ENCODE assay signal across 8 mouse cellular contexts in the genomic region with DNA sequence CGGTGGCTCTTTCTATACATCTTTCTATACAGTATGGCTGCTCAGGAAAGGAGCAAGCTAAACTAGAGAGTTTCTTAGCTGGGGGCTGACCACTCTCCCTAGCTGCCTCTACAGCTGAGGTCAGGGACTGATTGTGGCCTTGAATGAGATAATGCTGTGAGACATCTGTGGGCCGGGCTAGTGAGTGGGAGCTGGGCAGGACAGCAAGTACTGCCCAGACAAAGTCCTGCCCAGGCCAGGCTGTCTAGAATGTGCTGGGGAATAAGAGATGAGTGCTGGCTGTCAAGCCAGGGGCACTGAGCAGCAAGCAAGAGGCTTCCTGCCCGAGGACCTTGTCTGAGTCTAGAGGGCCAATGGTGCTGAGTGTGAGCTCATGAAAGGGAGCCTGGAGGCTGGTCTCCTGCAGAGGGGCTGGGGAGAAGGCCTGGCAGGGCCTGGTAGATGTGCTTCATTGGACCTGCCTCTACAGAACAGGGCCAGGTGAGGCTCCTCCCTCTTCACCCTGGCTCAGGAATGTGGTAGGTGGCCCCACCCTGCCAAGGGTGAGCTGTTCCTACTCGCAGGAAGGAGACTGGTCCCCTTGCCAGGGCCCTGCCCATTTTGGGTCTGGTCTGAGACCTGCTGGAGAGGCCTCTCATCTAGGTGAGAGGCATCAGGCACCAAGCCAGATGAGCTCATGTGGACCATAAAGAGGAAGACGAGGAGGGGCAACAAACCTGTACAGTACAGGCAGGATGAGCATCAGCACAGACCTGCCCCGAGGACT. TPM values are rescaled to one million over a fixed set of nuclear protein-coding genes. Genes with fewer than 3 reads are reported as not detected.
DNase-seq lines count a peak whose midpoint lies in the region; ATAC-seq and TF ChIP-seq lines count a peak whose summit lies in the region.

No protein-coding gene starts in this region.

- TF ChIP-seq EP300 in ES-Bruce4 (IDR thresholded peaks at IDR 0.05; ENCODE audit: insufficient read depth, low read depth, low read length): no peak

- H3K27me3 ChIP-seq in ES-Bruce4 (ENCODE audit: control insufficient read depth, insufficient read depth, low read length, poor library complexity, severe bottlenecking): no peaks in the 10 kb centered on the region
- H3K27me3 ChIP-seq in heart, embryonic 10.5 days (ENCODE audit: insufficient read depth, poor library complexity, severe bottlenecking): peaks cover 11% of the 10 kb centered on the region; the same call in 1 of the 2 replicates
- no peaks in the 10 kb centered on the region for H3K27me3 ChIP-seq in stomach, embryonic 16.5 days (ENCODE audit: control insufficient read depth, insufficient read depth, low read length)

- H3K9me3 ChIP-seq in ES-Bruce4 (replicated peaks; ENCODE audit: control insufficient read depth, insufficient read depth, low read length, poor library complexity, severe bottlenecking): no peaks in the 10 kb centered on the region
- no peaks in the 10 kb centered on the region for H3K9me3 ChIP-seq in heart, embryonic 10.5 days
- no peaks in the 10 kb centered on the region for H3K9me3 ChIP-seq in stomach, embryonic 16.5 days (replicated peaks; ENCODE audit: control insufficient read depth, low read length)

- WGBS in heart, embryonic 10.5 days: 59% methylated on average over 6 of the region's 6 CpGs
- 64% methylated on average over 6 of the region's 6 CpGs for WGBS in stomach, embryonic 16.5 days

- peaks cover 6% of the 10 kb centered on the region for H3K4me1 ChIP-seq in ES-Bruce4 (ENCODE audit: control insufficient read depth, insufficient read depth, low read length)
- peaks cover 53% of the 10 kb centered on the region for H3K4me1 ChIP-seq in heart, embryonic 10.5 days
- peaks cover 26% of the 10 kb centered on the region for H3K4me1 ChIP-seq in stomach, embryonic 16.5 days (ENCODE audit: control insufficient read depth, insufficient read depth, low read length)

- DNase-seq in ZHBTc4 (ENCODE audit: low read depth, low spot score): peak; percentile 33
- no peak for DNase-seq in heart, embryonic 10.5 days (ENCODE audit: low spot score)
- peak; percentile 50 to 63 for DNase-seq in kidney, postnatal 4 days
- no peak for DNase-seq in embryo, embryonic 11 days
- no peak for DNase-seq in gastrocnemius, adult 8-10 months (ENCODE audit: low spot score in 2 of 2)
- no peak for DNase-seq in gastrocnemius, adult 18-20 months (ENCODE audit: low spot score)

- no peak for TF ChIP-seq CTCF in ES-Bruce4 (IDR thresholded peaks at IDR 0.05; ENCODE audit: low read depth, low read length)

- peak; percentile 79; the same call in 1 of the 2 replicates for ATAC-seq in stomach, embryonic 16.5 days (ENCODE audit: insufficient read depth, low FRiP score)

- 0 out of 2 replicates have a peak overlapping the region, but pooled peaks have one; percentile 83 for H3K9ac ChIP-seq in ES-Bruce4 (ENCODE audit: low read depth, poor library complexity, severe bottlenecking)
- H3K9ac ChIP-seq in stomach, embryonic 16.5 days (ENCODE audit: low read length): peak overlapping the region; percentile 56

- no peak overlapping the region for H3K4me3 ChIP-seq in ES-Bruce4 (ENCODE audit: low read depth, low read length)
- peak overlapping the region; percentile 72 for H3K4me3 ChIP-seq in heart, embryonic 10.5 days
- peak overlapping the region; percentile 53 for H3K4me3 ChIP-seq in stomach, embryonic 16.5 days (replicated peaks; ENCODE audit: low read length)

- no peak for TF ChIP-seq POLR2A in ES-Bruce4 (IDR thresholded peaks at IDR 0.05; ENCODE audit: insufficient read depth, low read length)

- H3K36me3 ChIP-seq in ES-Bruce4 (ENCODE audit: control insufficient read depth, insufficient read depth, low read length, poor library complexity, severe bottlenecking): no peaks in the 10 kb centered on the region; the same call in 1 of the 2 replicates
- H3K36me3 ChIP-seq in heart, embryonic 10.5 days: peaks cover 50% of the 10 kb centered on the region
- peaks cover 13% of the 10 kb centered on the region for H3K36me3 ChIP-seq in stomach, embryonic 16.5 days (ENCODE audit: control insufficient read depth, insufficient read depth, low read length)

- no peak overlapping the region for H3K27ac ChIP-seq in ES-Bruce4 (ENCODE audit: insufficient read depth, low read length)
- no peak overlapping the region for H3K27ac ChIP-seq in heart, embryonic 10.5 days
- peak overlapping the region; percentile 74 for H3K27ac ChIP-seq in stomach, embryonic 16.5 days (ENCODE audit: low read length)

- peak overlapping the region; percentile 67 for H3K4me2 ChIP-seq in stomach, embryonic 16.5 days (ENCODE audit: low read depth, low read length)

RNA-seq across cellular contexts. Expression of gene Agap3, which starts 23.7 kb away (rescaled TPM):
- 76.8 and 79.9 TPM in 2 replicates for polyA plus RNA-seq in ES-Bruce4 (2011; ENCODE audit: insufficient read depth, insufficient read length, low read depth, missing spikeins)
- polyA plus RNA-seq in heart, embryonic 10.5 days (2016; fragmentation: Nextera tagmentation; extraction: Ambion mirVana): 20.1 and 30.1 TPM in 2 replicates
- 13.0 and 14.7 TPM in 2 replicates for polyA plus RNA-seq in stomach, embryonic 16.5 days (2015; fragmentation: Nextera tagmentation; extraction: Ambion mirVana)
- 10 to 100 TPM; 79.7 to 89.0 (median 83.6) TPM for total RNA-seq in gastrocnemius, adult 8-10 months (2022)
- total RNA-seq in gastrocnemius, adult 18-20 months (2021): 10 to 100 TPM; 74.3 to 84.7 TPM

RNA-seq across cellular contexts. Expression of gene Tmub1, which starts 28.0 kb away (rescaled TPM):
- polyA plus RNA-seq in ES-Bruce4 (2011; ENCODE audit: insufficient read depth, insufficient read length, low read depth, missing spikeins): 4.8 and 7.7 TPM in 2 replicates
- 21.3 and 22.3 TPM in 2 replicates for polyA plus RNA-seq in heart, embryonic 10.5 days (2016; fragmentation: Nextera tagmentation; extraction: Ambion mirVana)
- 23.5 and 27.0 TPM in 2 replicates for polyA plus RNA-seq in stomach, embryonic 16.5 days (2015; fragmentation: Nextera tagmentation; extraction: Ambion mirVana)
- total RNA-seq in gastrocnemius, adult 8-10 months (2022): 10 to 100 TPM; 18.4 to 19.9 (median 19.3) TPM
- 10 to 100 TPM; 17.7 to 23.3 TPM for total RNA-seq in gastrocnemius, adult 18-20 months (2021)

RNA-seq across cellular contexts. Expression of gene Fastk, which starts 30.6 kb away (rescaled TPM):
- polyA plus RNA-seq in ES-Bruce4 (2011; ENCODE audit: insufficient read depth, insufficient read length, low read depth, missing spikeins): 51.6 and 59.8 TPM in 2 replicates
- polyA plus RNA-seq in heart, embryonic 10.5 days (2016; fragmentation: Nextera tagmentation; extraction: Ambion mirVana): 156 and 197 TPM in 2 replicates
- polyA plus RNA-seq in stomach, embryonic 16.5 days (2015; fragmentation: Nextera tagmentation; extraction: Ambion mirVana): 93.4 and 94.4 TPM in 2 replicates
- 100 to 1,000 TPM; 188 to 243 (median 221) TPM for total RNA-seq in gastrocnemius, adult 8-10 months (2022)
- 100 to 1,000 TPM; 183 to 194 TPM for total RNA-seq in gastrocnemius, adult 18-20 months (2021)

RNA-seq across cellular contexts. Expression of gene Gbx1, which starts 51.3 kb away (rescaled TPM):
- 0.20 TPM in 1 of 2 replicates, not detected in the other for polyA plus RNA-seq in ES-Bruce4 (2011; ENCODE audit: insufficient read depth, insufficient read length, low read depth, missing spikeins)
- polyA plus RNA-seq in heart, embryonic 10.5 days (2016; fragmentation: Nextera tagmentation; extraction: Ambion mirVana): 0.06 TPM in 1 of 2 replicates, not detected in the other
- polyA plus RNA-seq in stomach, embryonic 16.5 days (2015; fragmentation: Nextera tagmentation; extraction: Ambion mirVana): not detected in 2 replicates
- total RNA-seq in gastrocnemius, adult 8-10 months (2022): not detected
- total RNA-seq in gastrocnemius, adult 18-20 months (2021): not detected

RNA-seq across cellular contexts. Expression of gene Slc4a2, which starts 52.0 kb away (rescaled TPM):
- 11.3 and 12.6 TPM in 2 replicates for polyA plus RNA-seq in ES-Bruce4 (2011; ENCODE audit: insufficient read depth, insufficient read length, low read depth, missing spikeins)
- 33.2 and 36.0 TPM in 2 replicates for polyA plus RNA-seq in heart, embryonic 10.5 days (2016; fragmentation: Nextera tagmentation; extraction: Ambion mirVana)
- polyA plus RNA-seq in stomach, embryonic 16.5 days (2015; fragmentation: Nextera tagmentation; extraction: Ambion mirVana): 46.5 and 51.8 TPM in 2 replicates
- total RNA-seq in gastrocnemius, adult 8-10 months (2022): 10 to 100 TPM; 10.7 to 14.5 (median 12.6) TPM
- 10 to 100 TPM; 13.9 to 14.3 TPM for total RNA-seq in gastrocnemius, adult 18-20 months (2021)

Comparison
In these comparisons a context has a peak if more than half of its experiments do, and no peak if none do; other contexts are left out.
1. DNase-seq: peak in ZHBTc4 (single experiment) and kidney, postnatal 4 days (2 of 2); none in heart, embryonic 10.5 days (single experiment), embryo, embryonic 11 days (single experiment), gastrocnemius, adult 8-10 months (0 of 2) and gastrocnemius, adult 18-20 months (single experiment).